Mouse (Mus musculus) C2C12 (cell line): ENCODE measurements at regions not wholly inside any gene's neighbourhood (a gene's known extent, or its start where the extent isn't known, plus 50 kb on each side); places are given as distances from the start of the nearest gene placed in this dataset.

Experiments used
- CTCF ChIP-seq: IDR thresholded peaks from one replicate; pipeline ENCODE4 v1.5.1; 2011; ENCODE audit not compliant: control insufficient read depth, insufficient read depth, insufficient read length
- MYOD1 ChIP-seq: IDR thresholded peaks from one replicate; pipeline ENCODE4 v1.6.1; 2011; ENCODE audit warnings: low read depth; ENCODE audit not compliant: control insufficient read depth, insufficient read length

DNA sequence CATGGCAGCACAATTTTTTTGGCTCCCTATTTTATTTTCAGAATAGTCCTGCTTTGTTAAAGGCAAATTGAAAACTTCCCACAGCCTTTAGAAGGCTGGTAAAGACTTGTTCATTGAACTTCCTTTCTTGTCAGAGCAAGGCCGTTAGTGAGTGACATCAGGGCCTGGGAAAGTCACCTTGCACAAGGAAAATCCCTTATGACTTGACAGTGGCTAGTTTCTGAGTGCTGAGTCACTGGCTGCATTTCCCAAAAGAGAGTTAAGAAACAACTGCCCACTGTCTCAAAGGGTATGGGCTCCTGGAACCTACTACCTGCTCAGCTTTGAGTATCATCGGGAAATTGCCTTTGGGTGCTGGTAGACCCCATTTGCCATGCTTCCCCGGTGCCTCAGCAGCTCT, 89.2 kb upstream of the Marcks start:
- TF ChIP-seq CTCF, result no peak
- TF ChIP-seq MYOD1, result no peak
